Mouse (Mus musculus) cortical plate, adult 2 months (tissue): ENCODE measurements around the gene Gm43517.

Source experiments
- CTCF ChIP-seq: fragments of 200-500 bp; IDR thresholded peaks from 2 replicates; pipeline ENCODE4 v1.5.1; 2011; ENCODE audit warnings: mild to moderate bottlenecking, control low read depth, low read length; ENCODE audit not compliant: insufficient read depth; ENCODE audit errors: extremely low read depth
- POLR2A ChIP-seq: fragments of 200-500 bp; IDR thresholded peaks from 2 replicates; pipeline ENCODE4 v1.6.1; 2011; ENCODE audit warnings: mild to moderate bottlenecking, low read length, control low read depth; ENCODE audit not compliant: insufficient read depth; ENCODE audit errors: extremely low read depth

DNA sequence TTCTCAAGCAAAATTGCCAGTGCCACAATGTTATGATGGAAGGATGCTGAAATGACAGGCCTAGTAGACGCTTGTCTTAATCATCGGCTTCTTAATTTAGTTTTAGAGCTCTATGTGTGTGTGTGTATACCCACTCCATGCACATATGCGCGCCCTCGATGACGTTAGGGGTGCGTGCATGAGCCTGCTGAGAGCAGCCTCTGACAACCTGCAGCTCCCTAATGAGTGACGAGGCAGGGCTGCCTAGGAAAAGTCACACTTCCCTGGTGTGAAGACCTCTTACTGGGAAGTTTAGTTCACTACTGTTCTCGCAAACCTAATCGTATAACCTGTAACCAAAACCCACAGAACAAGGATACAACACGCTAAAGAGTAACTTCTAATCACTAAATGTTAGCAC lies 5.5 kb upstream of the Gm43517 start:
- TF ChIP-seq CTCF (no peak), POLR2A (no peak)
